Mouse (Mus musculus) embryo, embryonic 10 days (tissue): Measurements from ENCODE around the gene Cd86.

Source experiments
- DNase-seq: peaks from one replicate; pipeline ENCODE4 v3.0.0-alpha.2; 2015; ENCODE audit warnings: low spot score

The Cd86 gene

DNA sequence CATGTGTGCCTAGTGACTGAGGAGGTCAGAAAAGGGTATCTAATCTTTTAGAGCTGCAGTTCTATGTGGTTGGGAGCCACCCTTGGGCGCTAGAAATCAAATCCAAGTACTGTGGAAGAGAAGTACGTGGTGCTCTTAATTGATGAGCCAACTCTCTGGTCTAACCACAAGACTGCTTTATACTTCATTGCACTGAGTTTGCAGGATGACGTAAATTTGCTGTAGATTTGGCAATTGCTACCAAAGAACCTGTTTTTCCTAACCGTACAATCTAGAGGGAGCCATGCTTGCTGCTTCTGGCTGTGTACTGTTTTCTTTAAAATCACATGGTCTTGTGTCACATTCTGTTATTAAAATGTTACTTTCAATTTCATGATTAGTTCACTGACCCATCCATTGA, 10.0 kb downstream of the Cd86 start:
- DNase-seq: no peak

GRCm38 (mm10) chr16:36655199-36655598, 10.7 kb downstream of the Cd86 start:
- DNase-seq: no peak

DNA sequence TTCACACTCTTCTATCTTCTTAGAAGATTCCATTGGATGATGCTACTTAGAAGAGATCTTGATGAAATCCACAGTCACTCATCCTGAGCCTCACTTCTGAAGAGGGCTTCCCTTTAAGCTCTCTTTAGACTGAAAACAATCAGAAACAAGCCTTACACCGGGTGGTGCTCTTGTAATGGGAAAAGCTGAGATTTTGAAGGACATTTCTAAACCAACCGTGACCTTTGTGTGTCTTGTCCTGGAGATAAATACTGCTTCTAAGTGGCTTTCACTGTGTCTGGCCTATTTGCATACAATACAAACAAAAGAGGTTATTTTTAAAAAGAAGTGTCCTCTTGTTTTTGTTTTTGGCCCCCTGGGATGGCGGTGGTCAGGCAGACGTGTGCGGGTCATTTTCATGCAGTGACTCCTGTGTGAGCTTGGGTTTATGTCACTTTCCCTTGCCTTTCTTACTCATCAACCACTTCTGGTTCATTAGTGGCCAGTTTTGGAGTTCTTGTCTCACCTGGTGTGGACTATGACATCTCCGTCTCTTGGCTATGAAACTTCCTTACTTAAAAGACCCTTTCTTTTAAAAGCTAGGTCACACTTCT, 14.6 kb downstream of the Cd86 start:
- no peak for DNase-seq

- no peak for DNase-seq
Observed at GRCm38 (mm10) chr16:36650511-36650910, 15.4 kb downstream of the Cd86 start.

- no peak for DNase-seq
Observed at GRCm38 (mm10) chr16:36649304-36649703, 16.6 kb downstream of the Cd86 start.

DNA sequence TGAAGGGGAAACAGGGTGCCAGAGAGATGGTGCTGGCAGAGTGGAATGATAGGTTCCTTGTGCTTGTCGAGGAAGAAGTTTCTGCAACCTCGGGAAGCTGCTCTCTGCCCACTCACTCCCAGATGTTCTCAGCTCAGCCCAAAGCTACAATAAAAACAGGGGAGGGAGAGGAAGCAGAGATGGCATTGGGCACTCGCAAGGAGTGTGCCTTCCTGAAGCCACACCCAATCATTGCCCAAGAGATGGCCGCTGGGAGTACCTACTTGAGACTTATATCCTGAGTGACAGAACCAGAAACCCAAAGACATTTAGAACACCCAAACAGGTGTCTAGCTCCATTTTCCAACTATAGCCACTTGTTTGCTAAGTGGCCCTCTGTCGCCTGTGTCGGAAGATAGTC, 20.8 kb downstream of the Cd86 start:
- no peak for DNase-seq

GRCm38 (mm10) chr16:36642696-36643046, 23.2 kb downstream of the Cd86 start:
- DNase-seq: no peak

DNA sequence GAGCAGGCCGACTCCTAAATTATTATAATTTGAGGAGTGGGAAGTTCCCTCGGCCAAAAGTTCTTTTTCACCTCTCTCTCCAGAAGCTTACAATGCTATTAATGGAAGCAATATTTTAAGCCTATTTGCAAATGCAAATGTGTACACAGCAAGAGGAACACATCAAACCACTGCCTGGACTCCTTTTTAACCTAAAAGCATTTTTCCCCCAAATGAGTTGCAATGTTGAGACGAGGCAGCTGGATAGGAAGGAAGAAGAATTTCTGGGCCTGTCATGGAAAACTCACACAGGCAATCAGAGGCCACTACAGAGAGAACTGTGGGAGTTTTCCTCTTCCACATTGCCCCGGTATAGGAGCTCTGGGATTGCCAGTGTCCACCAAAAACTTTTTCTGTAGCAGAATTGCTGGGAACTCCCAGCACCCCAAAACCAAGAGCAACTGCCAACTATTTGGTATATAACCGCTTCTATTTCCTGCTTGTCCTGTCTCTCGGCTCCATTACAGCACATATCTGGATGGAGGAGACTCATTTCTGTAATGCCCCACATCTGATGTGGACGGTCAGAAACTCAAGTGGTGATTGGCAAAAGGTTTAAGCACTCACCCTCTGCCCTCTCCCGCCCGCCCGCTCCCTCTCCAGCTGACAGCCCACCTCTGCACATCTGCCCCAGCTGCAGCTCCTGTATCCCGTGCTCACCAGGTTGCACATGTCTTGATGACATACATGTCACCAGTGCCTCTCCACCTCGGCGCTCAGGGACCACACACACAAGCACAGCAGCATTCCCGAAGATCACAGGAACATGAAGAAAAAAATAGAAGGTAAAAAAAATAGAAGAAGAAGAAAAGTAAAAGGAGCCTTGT, 23.8 kb downstream of the Cd86 start:
- DNase-seq: no peak

DNA sequence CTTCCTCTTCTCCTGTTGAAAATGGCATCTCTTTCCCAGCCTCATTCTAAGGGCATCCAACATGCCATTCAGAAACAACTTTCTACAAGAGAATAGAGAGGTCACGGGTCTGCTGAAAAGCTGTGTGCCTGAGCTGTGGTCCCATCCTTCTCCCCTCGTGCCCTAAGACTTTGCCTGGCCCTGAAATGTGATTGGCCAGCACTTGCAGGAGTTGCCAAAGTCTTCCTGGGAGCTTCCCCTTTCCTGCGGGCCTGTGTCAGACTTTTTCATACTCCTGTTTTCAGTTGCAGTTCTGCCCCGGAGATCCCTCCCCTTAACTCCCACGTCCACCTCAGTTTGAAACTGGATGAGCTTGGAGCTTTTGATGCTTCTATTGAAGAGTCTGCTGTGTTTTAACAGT, 24.9 kb downstream of the Cd86 start:
- DNase-seq: no peak

DNA sequence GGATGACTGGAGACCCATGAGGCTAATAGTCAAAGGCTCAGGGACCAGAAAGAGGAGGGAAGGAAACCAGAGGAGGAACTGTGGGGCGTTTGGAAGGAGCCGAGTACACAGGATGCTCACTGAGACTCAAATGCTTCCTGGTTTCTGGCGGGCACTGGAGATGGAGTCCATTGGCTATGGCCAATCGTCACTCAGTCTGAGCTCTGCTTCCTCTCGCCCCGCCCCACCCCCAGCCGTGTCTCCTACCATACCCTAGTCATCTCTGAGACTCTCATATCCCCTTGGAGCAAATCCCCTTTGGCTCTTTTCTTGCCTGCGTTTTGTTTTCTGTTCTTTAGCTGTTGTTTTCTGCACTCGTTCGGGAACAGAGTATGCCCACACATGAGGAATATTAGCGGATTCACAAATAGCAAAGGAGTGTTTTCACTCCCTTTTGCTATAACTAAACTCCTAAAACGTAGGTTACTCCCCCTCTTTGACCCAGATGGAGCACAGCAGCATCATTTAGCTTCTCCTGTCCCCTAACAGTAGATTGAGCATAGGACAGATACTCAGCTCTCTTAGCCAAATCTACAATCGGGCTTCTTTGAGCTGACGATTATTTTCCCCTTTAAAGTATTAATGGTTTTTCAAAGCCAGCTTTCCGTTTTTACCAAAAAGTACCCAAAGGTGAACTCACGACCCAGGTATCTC, 25.9 kb downstream of the Cd86 start:
- DNase-seq: no peak

GRCm38 (mm10) chr16:36636800-36637199, 29.1 kb downstream of the Cd86 start:
- no peak for DNase-seq

DNA sequence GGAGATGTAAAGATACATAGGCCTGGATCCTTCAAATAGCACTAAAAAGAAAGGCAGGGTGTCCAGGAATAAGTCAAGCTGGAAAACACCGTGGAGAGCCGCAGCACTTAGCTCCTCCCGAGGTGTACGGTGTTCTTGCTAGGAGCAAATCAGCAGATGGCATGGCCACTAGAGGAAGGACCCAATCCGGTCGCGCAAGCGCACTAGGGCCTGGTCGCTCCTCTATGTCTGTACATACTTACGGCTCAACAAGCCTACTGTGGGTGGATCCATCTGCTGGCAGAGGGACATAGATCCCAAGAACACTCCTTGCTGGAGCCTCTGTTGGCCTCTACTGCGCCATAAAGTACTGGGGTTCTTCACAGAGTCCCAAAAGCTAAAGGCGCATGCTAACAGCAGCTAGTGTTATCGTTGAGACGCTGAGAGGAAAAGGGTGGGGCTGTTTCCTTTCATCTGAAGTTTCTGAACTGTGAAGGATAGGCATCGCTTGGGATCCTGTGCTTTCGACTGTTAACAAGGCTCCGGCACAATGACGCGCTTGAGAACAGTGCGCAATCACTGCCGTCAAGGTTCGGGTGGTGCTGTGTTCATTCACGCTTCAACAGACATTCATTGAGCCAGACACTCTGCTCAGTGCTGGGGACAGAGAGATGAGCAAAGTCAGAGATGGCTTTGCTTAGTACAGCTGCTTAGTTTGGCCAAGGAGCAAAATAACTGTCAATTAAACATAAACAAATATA, 30.7 kb downstream of the Cd86 start:
- DNase-seq: no peak

DNA sequence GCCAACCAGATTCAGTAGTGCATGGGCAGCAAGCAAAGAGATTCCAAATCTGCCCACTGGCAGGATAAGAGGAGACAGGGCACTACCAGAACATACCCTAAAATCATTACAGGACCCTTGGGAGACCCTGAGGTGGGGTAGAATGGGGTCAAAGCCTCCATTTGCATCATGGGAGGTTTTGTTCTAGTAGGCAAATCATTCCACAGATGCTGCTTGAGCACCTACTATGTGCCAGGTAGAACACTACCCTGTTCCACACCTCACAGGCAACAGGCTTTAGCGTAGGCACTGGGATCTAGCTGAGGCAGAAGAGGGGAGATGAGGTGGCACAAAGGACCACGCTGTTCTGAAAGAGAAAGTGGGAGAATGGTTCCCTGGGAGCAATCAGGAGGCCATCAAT, 31.5 kb downstream of the Cd86 start:
- no peak for DNase-seq

DNA sequence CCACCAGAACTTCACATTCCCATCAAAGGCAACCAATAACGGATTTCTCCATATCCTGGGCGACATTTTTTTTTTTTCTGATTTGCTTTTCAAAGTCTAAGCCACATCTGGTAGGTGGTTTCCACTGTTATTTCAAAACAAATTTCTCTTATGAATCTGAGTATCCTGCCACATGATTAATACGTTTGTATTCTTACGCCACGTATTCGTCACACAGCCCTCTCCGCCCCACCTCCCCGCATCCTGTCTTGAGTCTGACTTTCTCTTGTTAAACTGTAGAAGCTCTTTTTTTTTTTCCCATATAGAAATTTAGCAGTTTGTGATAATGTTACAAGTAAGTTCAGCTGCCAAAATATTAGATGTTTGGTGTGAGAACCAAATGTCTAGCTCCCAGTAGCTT, 33.7 kb downstream of the Cd86 start:
- no peak for DNase-seq

- no peak for DNase-seq
Observed at GRCm38 (mm10) chr16:36631607-36632006, 34.3 kb downstream of the Cd86 start.

DNA sequence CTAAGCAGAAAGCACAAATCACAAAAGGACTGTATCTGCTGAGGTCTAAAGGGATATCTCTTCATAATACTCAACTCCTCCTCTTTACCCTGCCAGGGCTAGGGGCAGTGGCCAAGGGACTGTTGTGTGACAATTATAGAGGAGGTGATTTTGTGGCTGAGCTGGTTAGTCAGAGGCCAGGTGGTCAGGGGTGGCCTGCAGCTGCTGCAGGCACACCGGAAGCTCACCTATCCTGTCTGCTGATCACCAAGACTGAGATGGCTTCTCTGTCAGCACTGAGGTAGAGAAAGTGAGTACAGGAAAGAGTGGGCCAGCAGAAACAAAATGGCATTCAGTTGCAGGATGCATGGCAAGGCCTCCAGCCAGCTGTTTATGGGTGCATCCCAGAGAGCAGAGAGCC, 38.1 kb downstream of the Cd86 start:
- DNase-seq: no peak

DNA sequence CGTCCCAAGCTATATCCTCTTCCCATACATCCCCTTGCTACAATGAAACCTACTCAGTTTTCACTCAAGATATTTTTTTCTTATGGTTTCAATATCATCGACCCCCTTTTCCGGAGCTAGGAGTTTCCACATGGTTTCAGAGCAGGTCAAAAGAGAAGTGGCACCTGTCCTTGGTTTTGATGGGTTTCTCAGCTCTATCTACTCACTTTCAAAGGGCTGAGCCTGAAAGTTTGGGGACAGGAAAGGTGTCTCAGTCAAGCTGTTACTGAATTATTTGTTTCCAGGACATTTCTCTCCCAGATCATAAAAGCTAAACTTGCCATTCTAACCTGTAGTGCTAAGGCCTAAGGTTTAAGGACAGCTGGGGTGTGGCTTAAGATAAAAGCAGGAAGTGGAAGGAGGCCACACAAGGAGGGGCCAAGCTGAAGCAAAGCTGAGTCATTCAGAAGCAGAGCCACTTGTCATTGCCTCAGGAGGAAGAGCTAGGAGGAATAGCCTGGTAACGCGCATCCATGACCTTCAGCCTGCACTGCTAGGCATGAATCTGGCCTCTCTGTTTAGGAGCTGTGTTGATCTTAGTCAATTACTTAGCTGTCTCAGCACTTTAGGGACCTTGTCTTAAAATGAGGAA, 39.2 kb downstream of the Cd86 start:
- DNase-seq: no peak

DNA sequence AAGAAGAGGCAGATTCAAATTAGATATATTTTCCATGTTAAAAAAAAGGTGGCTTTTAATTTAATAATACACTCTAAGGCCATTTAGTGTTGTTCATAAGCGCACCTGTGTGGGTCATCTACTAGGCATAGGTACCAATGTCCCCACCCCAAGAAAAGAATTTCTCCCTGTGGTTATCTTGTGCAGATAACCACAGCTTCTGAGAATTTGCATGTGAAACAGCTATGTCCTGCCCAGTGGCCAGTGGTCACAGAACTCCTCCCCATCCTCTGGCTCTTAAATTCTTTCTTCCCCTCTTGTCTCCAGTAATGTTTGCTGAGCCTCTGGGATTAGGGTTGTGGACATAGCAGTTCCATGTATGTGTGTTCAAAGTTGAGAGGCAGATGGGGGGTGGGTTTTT, 40.0 kb downstream of the Cd86 start:
- no peak for DNase-seq

- DNase-seq: no peak
Observed at GRCm38 (mm10) chr16:36622320-36622719, 43.6 kb downstream of the Cd86 start.

DNA sequence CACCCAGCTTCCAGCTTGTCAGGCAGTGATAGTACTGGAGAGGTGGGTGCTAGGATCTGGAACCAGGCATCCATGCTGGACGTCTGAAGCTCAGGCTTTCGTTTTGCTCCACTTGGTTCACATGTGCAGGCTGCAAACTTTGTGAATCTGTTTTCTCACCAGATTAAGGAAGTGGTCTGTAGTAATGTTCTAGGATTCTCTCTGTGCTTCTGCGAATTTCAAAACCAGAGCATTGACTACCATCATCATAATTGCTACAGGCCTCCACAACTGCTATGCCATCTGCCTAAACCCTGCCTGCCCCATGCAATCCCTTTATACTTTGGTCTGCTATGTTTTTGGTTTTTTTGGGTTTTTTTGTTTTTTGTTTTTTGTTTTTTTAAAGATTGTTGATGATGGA, 44.8 kb downstream of the Cd86 start:
- DNase-seq: no peak

- DNase-seq: no peak
Observed at GRCm38 (mm10) chr16:36613701-36614100, 52.2 kb downstream of the Cd86 start.

GRCm38 (mm10) chr16:36602632-36603031, 63.2 kb downstream of the Cd86 start:
- DNase-seq: no peak
